Mouse (Mus musculus) embryonic facial prominence, embryonic 10.5 days (tissue): ENCODE data around the gene Mitd1. TPM values are rescaled to one million over a fixed set of nuclear protein-coding genes. Genes with fewer than 3 reads are reported as not detected.
A peak's percentile ranks its signal among the peaks of the same experiment; 100 is the strongest.

Experiments used
- DNase-seq: peaks from one replicate; pipeline ENCODE4 v3.0.0-alpha.2; 2017; ENCODE audit warnings: low spot score
- H3K27ac ChIP-seq: fragments of 300-500 bp; sonication (generic); replicated peaks from 2 replicates; pipeline ENCODE4 v1.5.1; 2016; ENCODE audit warnings: mild to moderate bottlenecking
- H3K27me3 ChIP-seq: fragments of 300-500 bp; sonication (generic); replicated peaks from 2 replicates; pipeline ENCODE4 v1.6.1; 2016; ENCODE audit warnings: low read depth, mild to moderate bottlenecking; ENCODE audit not compliant: poor library complexity, severe bottlenecking
- H3K36me3 ChIP-seq: fragments of 300-500 bp; sonication (generic); replicated peaks from 2 replicates; pipeline ENCODE4 v1.6.1; 2016; ENCODE audit warnings: mild to moderate bottlenecking, moderate library complexity
- H3K4me1 ChIP-seq: fragments of 300-500 bp; sonication (generic); 2 replicates; pipeline ENCODE4 v1.6.1; 2016
- H3K4me3 ChIP-seq: fragments of 300-500 bp; sonication (generic); 2 replicates; pipeline ENCODE4 v1.5.1; 2016; ENCODE audit warnings: mild to moderate bottlenecking, moderate library complexity
- H3K9me3 ChIP-seq: fragments of 300-500 bp; sonication (generic); 2 replicates; pipeline ENCODE4 v1.6.1; 2016; ENCODE audit warnings: mild to moderate bottlenecking
- WGBS: fragments of 180-500 bp; shearing (Covaris S2); methylation state at CpG from one replicate; pipeline ENCODE4 v1.1.7; 2016; 5-methylcytosine and 5-hydroxymethylcytosine counted together
- polyA plus RNA-seq: library from polyadenylated mRNA; unstranded; fragments of >200 nt; fragmentation: Nextera tagmentation; extraction: Ambion mirVana; gene quantifications from 2 replicates; pipeline ENCODE4 v1.2.1, GENCODE M21; 2016

Gene Mitd1
- polyA plus RNA-seq, 1 experiment from 2014 or later, result 28.1 TPM

- Histone ChIP-seq H3K4me3 (peak overlapping the region; percentile 81), H3K27ac (no peak overlapping the region), H3K4me1 (peaks cover 17% of the 10 kb centered on the region), H3K36me3 (peaks cover 11% of the 10 kb centered on the region), H3K27me3 (no peaks in the 10 kb centered on the region), H3K9me3 (no peaks in the 10 kb centered on the region)
- WGBS, result 83% methylated on average over 7 of the region's 7 CpGs
- no peak for DNase-seq
These were observed 1.0 kb downstream of the Mitd1 start for GRCm38 (mm10) chr1:37889206-37889605.

- no peak overlapping the region for H3K27ac ChIP-seq
- 86% methylated on average over 4 of the region's 4 CpGs for WGBS
These were observed 5.8 kb downstream of the Mitd1 start for GRCm38 (mm10) chr1:37884451-37884850.

GRCm38 (mm10) chr1:37883411-37883810 is 6.8 kb downstream of the Mitd1 start:
- WGBS, result 87% methylated on average over 4 of the region's 4 CpGs
- DNase-seq, result no peak
- Histone ChIP-seq H3K9me3 (no peaks in the 10 kb centered on the region), H3K4me1 (no peaks in the 10 kb centered on the region), H3K27ac (no peak overlapping the region), H3K27me3 (no peaks in the 10 kb centered on the region), H3K36me3 (peaks cover 56% of the 10 kb centered on the region), H3K4me3 (no peak overlapping the region)

More at GRCm38 (mm10) chr1:37884451-37884850, 5.8 kb downstream of the Mitd1 start:
- peaks cover 46% of the 10 kb centered on the region for H3K36me3 ChIP-seq
- no peaks in the 10 kb centered on the region for H3K27me3 ChIP-seq
- no peaks in the 10 kb centered on the region for H3K9me3 ChIP-seq
- no peak overlapping the region for H3K4me3 ChIP-seq
- DNase-seq, result no peak
- peaks cover 5% of the 10 kb centered on the region for H3K4me1 ChIP-seq

GRCm38 (mm10) chr1:37877736-37878460 is 12.3 kb downstream of the Mitd1 start:
- Histone ChIP-seq H3K4me3 (no peak overlapping the region), H3K9me3 (peaks cover 14% of the 10 kb centered on the region), H3K27me3 (no peaks in the 10 kb centered on the region), H3K36me3 (peaks cover 80% of the 10 kb centered on the region), H3K4me1 (no peaks in the 10 kb centered on the region), H3K27ac (no peak overlapping the region)
- WGBS, result 95% methylated on average over 13 of the region's 13 CpGs
- no peak for DNase-seq

- Histone ChIP-seq H3K4me1 (peaks cover 10% of the 10 kb centered on the region), H3K27ac (no peak overlapping the region), H3K4me3 (no peak overlapping the region), H3K36me3 (peaks cover 39% of the 10 kb centered on the region), H3K27me3 (no peaks in the 10 kb centered on the region; the same call in 1 of the 2 replicates), H3K9me3 (peaks cover 14% of the 10 kb centered on the region)
- DNase-seq, result no peak
- WGBS, result 93% methylated on average over 4 of the region's 4 CpGs
These were observed 17.1 kb downstream of the Mitd1 start for GRCm38 (mm10) chr1:37873157-37873556.

- peak overlapping the region; percentile 66 for H3K4me3 ChIP-seq
- peak; percentile 88 for DNase-seq
- no peaks in the 10 kb centered on the region; the same call in 1 of the 2 replicates for H3K27me3 ChIP-seq
- peaks cover 10% of the 10 kb centered on the region for H3K4me1 ChIP-seq
- WGBS, result 6% methylated on average over 33 of the region's 33 CpGs
- peak overlapping the region; percentile 78 for H3K27ac ChIP-seq
- peaks cover 14% of the 10 kb centered on the region for H3K9me3 ChIP-seq
- H3K36me3 ChIP-seq, result peaks cover 32% of the 10 kb centered on the region
These were observed 17.8 kb downstream of the Mitd1 start for GRCm38 (mm10) chr1:37872131-37873067.

GRCm38 (mm10) chr1:37871704-37872103 is 18.5 kb downstream of the Mitd1 start, which contains the start of gene Lipt1:
Lipt1 (plus strand) TSS chr1:37871738.
- DNase-seq, result peak; percentile 47
- Histone ChIP-seq H3K36me3 (peaks cover 25% of the 10 kb centered on the region), H3K4me1 (peaks cover 10% of the 10 kb centered on the region), H3K9me3 (peaks cover 14% of the 10 kb centered on the region), H3K27ac (peak within 1 kb of the TSS; percentile 78), H3K27me3 (no peaks in the 10 kb centered on the region; the same call in 1 of the 2 replicates), H3K4me3 (peak within 1 kb of the TSS; percentile 66)
- 8% methylated on average over 7 of the region's 7 CpGs for WGBS

GRCm38 (mm10) chr1:37869362-37869761 is 20.8 kb downstream of the Mitd1 start:
- DNase-seq, result no peak
- no peak overlapping the region for H3K27ac ChIP-seq
- 0 out of 2 replicates have a peak, but pooled peaks cover 4% of the 10 kb centered on the region for H3K36me3 ChIP-seq
- H3K4me3 ChIP-seq, result no peak overlapping the region
- peaks cover 4% of the 10 kb centered on the region; the same call in 1 of the 2 replicates for H3K9me3 ChIP-seq
- H3K27me3 ChIP-seq, result no peaks in the 10 kb centered on the region; the same call in none of the 2 replicates
- H3K4me1 ChIP-seq, result peaks cover 20% of the 10 kb centered on the region
- WGBS, result 53% methylated on average over 2 of the region's 2 CpGs

GRCm38 (mm10) chr1:37868640-37869039 is 21.6 kb downstream of the Mitd1 start:
- no peak for DNase-seq
- no peak overlapping the region for H3K4me3 ChIP-seq
- 64% methylated on average over 10 of the region's 10 CpGs for WGBS
- H3K9me3 ChIP-seq, result no peaks in the 10 kb centered on the region
- no peaks in the 10 kb centered on the region for H3K36me3 ChIP-seq
- H3K4me1 ChIP-seq, result peaks cover 20% of the 10 kb centered on the region
- H3K27me3 ChIP-seq, result no peaks in the 10 kb centered on the region; the same call in none of the 2 replicates
- no peak overlapping the region for H3K27ac ChIP-seq

GRCm38 (mm10) chr1:37867684-37868322 is 22.4 kb downstream of the Mitd1 start:
- 73% methylated on average over 10 of the region's 10 CpGs for WGBS
- no peak for DNase-seq

GRCm38 (mm10) chr1:37867056-37867455 is 23.2 kb downstream of the Mitd1 start:
- H3K4me1 ChIP-seq, result peaks cover 17% of the 10 kb centered on the region
- 75% methylated on average over 1 of the region's 1 CpGs for WGBS

More at GRCm38 (mm10) chr1:37867684-37868322, 22.4 kb downstream of the Mitd1 start:
- Histone ChIP-seq H3K4me1 (peaks cover 20% of the 10 kb centered on the region), H3K9me3 (no peaks in the 10 kb centered on the region), H3K36me3 (no peaks in the 10 kb centered on the region), H3K27ac (no peak overlapping the region), H3K27me3 (no peaks in the 10 kb centered on the region; the same call in none of the 2 replicates), H3K4me3 (no peak overlapping the region)

GRCm38 (mm10) chr1:37866286-37866685 is 23.9 kb downstream of the Mitd1 start, which contains the start of gene Tsga10:
Tsga10 (minus strand) TSS chr1:37866429.
- no peak for DNase-seq
- H3K4me3 ChIP-seq, result peak within 1 kb of the TSS; percentile 72
- H3K27ac ChIP-seq, result peak within 1 kb of the TSS; percentile 88
- H3K4me1 ChIP-seq, result peaks cover 10% of the 10 kb centered on the region
- WGBS, result 87% methylated on average over 6 of the region's 6 CpGs
- H3K36me3 ChIP-seq, result no peaks in the 10 kb centered on the region
- no peaks in the 10 kb centered on the region; the same call in none of the 2 replicates for H3K27me3 ChIP-seq
- no peaks in the 10 kb centered on the region for H3K9me3 ChIP-seq

More at GRCm38 (mm10) chr1:37867056-37867455, 23.2 kb downstream of the Mitd1 start:
- Histone ChIP-seq H3K9me3 (no peaks in the 10 kb centered on the region), H3K27me3 (no peaks in the 10 kb centered on the region; the same call in none of the 2 replicates), H3K36me3 (no peaks in the 10 kb centered on the region), H3K4me3 (no peak overlapping the region), H3K27ac (no peak overlapping the region)
- peak; percentile 53 for DNase-seq
